Mouse (Mus musculus) limb, embryonic 13.5 days (tissue): ENCODE measurements around the gene Cbr1. TPM values are rescaled to one million over a fixed set of nuclear protein-coding genes. Genes with fewer than 3 reads are reported as not detected.

Source experiments
- ATAC-seq: fragments of 200-750 bp; cut with Nextera tagmentation; 2 replicates; pipeline ENCODE4 v1.8.0; 2017; ENCODE audit warnings: low read depth, moderate number of reproducible peaks, moderate TSS enrichment; ENCODE audit not compliant: low FRiP score
- H3K27ac ChIP-seq: fragments of 300-500 bp; sonication (generic); 2 replicates; pipeline ENCODE4 v1.5.1; 2015; ENCODE audit warnings: inconsistent platforms, mild to moderate bottlenecking, moderate library complexity
- H3K27me3 ChIP-seq: fragments of 300-500 bp; sonication (generic); 2 replicates; pipeline ENCODE4 v1.6.1; 2015; ENCODE audit warnings: mild to moderate bottlenecking, inconsistent platforms
- H3K36me3 ChIP-seq: fragments of 300-500 bp; sonication (generic); 2 replicates; pipeline ENCODE4 v1.6.1; 2015; ENCODE audit warnings: inconsistent platforms, mild to moderate bottlenecking, moderate library complexity
- H3K4me1 ChIP-seq: fragments of 300-500 bp; sonication (generic); 2 replicates; pipeline ENCODE4 v1.6.1; 2015; ENCODE audit warnings: inconsistent platforms
- H3K4me2 ChIP-seq: fragments of 300-500 bp; sonication (generic); replicated peaks from 2 replicates; pipeline ENCODE4 v1.6.1; 2015; ENCODE audit warnings: inconsistent platforms, mild to moderate bottlenecking, moderate library complexity
- H3K4me3 ChIP-seq: fragments of 300-500 bp; sonication (generic); 2 replicates; pipeline ENCODE4 v1.5.1; 2015; ENCODE audit warnings: moderate library complexity, mild to moderate bottlenecking, inconsistent platforms
- H3K9ac ChIP-seq: fragments of 300-500 bp; sonication (generic); 2 replicates; pipeline ENCODE4 v1.6.1; 2015; ENCODE audit warnings: mild to moderate bottlenecking, inconsistent platforms
- H3K9me3 ChIP-seq: fragments of 300-500 bp; sonication (generic); 2 replicates; pipeline ENCODE4 v1.6.1; 2016; ENCODE audit warnings: inconsistent platforms
- WGBS: fragments of 180-500 bp; shearing (Covaris S2); methylation state at CpG from one replicate; pipeline ENCODE4 v1.1.7; 2015; 5-methylcytosine and 5-hydroxymethylcytosine counted together
- polyA plus RNA-seq: library from polyadenylated mRNA; unstranded; fragments of >200 nt; fragmentation: Nextera tagmentation; extraction: Ambion mirVana; gene quantifications from 2 replicates; pipeline ENCODE4 v1.2.1, GENCODE M21; 2015

The Cbr1 gene
- polyA plus RNA-seq: 124 TPM in 2 replicates

GRCm38 (mm10) chr16:93605553-93605952, at the start of gene Cbr1:
Cbr1 (plus strand) TSS chr16:93605853.
- no peak within 1 kb of the TSS for H3K9ac ChIP-seq

DNA sequence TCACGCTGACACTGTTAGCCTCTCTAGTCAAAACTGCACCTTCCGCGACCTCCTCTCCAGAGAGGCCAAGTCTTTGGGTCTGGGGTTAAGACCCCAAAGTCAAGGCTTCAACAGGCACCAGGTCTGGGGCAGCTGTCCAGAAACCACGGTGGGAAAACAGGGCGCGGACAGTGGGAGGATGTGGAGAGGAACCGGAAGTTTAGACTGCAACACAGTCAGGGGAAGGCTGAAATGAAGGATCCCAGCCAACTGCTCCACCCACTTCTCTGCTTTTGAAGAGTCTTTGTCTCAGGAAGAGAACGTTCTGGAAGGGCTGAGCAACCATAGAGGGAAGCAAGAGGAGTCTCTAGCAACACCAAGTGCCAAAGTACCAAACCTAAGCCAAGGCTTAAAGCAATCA, 48.0 kb upstream of the Cbr1 start:
- no peak overlapping the region for H3K4me2 ChIP-seq
- WGBS: 70% methylated on average over 8 of the region's 8 CpGs

More at GRCm38 (mm10) chr16:93605553-93605952, at the start of gene Cbr1:
- Histone ChIP-seq H3K27me3 (no peaks in the 10 kb centered on the region), H3K4me1 (peaks cover 24% of the 10 kb centered on the region), H3K4me2 (peak within 1 kb of the TSS; percentile 83), H3K27ac (no peak within 1 kb of the TSS), H3K36me3 (peaks cover 14% of the 10 kb centered on the region), H3K4me3 (peak within 1 kb of the TSS; percentile 58), H3K9me3 (no peaks in the 10 kb centered on the region)
- no peak for ATAC-seq
- 69% methylated on average over 4 of the region's 4 CpGs for WGBS

GRCm38 (mm10) chr16:93558499-93558898, 47.2 kb upstream of the Cbr1 start:
- Histone ChIP-seq H3K4me2 (peak overlapping the region; percentile 53), H3K27me3 (peaks cover 24% of the 10 kb centered on the region), H3K36me3 (no peaks in the 10 kb centered on the region), H3K9ac (peak overlapping the region; percentile 50), H3K4me1 (peaks cover 19% of the 10 kb centered on the region), H3K9me3 (no peaks in the 10 kb centered on the region; the same call in 1 of the 2 replicates), H3K27ac (no peak overlapping the region), H3K4me3 (peak overlapping the region; percentile 17)
- ATAC-seq: no peak
- 4% methylated on average over 12 of the region's 12 CpGs for WGBS

More for the DNA sequence above, 48.0 kb upstream of the Cbr1 start:
- Histone ChIP-seq H3K36me3 (no peaks in the 10 kb centered on the region), H3K27me3 (peaks cover 20% of the 10 kb centered on the region), H3K9me3 (no peaks in the 10 kb centered on the region; the same call in 1 of the 2 replicates), H3K4me3 (no peak overlapping the region), H3K4me1 (peaks cover 25% of the 10 kb centered on the region), H3K9ac (no peak overlapping the region), H3K27ac (no peak overlapping the region)
- ATAC-seq: no peak

DNA sequence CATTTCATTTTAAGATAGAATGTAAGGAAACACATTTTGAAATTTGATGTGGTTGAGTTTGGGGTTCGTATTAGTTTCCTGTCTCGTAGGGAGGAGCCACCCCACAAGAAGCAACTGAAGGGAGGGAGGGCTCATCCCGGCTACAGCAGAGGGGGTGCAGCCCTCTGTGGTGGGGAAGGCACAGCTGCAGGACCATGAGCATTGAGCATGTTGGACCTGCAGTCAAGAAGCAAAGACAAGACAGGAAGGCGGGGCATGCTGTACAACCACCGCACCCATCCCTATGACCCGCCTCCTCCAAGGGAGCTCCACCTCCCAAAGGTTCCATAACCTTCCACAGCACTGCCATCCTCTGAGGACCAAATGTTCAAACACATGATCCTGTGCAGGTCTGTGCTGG, 33.3 kb upstream of the Cbr1 start:
- Histone ChIP-seq H3K9ac (no peak overlapping the region), H3K4me2 (no peak overlapping the region), H3K27me3 (no peaks in the 10 kb centered on the region), H3K36me3 (no peaks in the 10 kb centered on the region), H3K9me3 (no peaks in the 10 kb centered on the region), H3K4me3 (no peak overlapping the region), H3K4me1 (peaks cover 13% of the 10 kb centered on the region), H3K27ac (no peak overlapping the region)
- ATAC-seq: no peak
- WGBS: 92% methylated on average over 6 of the region's 6 CpGs

GRCm38 (mm10) chr16:93573434-93573833, 32.2 kb upstream of the Cbr1 start:
- Histone ChIP-seq H3K9ac (no peak overlapping the region), H3K9me3 (no peaks in the 10 kb centered on the region), H3K27me3 (no peaks in the 10 kb centered on the region), H3K4me3 (no peak overlapping the region), H3K36me3 (no peaks in the 10 kb centered on the region), H3K27ac (no peak overlapping the region), H3K4me2 (no peak overlapping the region), H3K4me1 (peaks cover 13% of the 10 kb centered on the region)
- no peak for ATAC-seq
- 95% methylated on average over 5 of the region's 5 CpGs for WGBS

- no peaks in the 10 kb centered on the region for H3K36me3 ChIP-seq
- 51% methylated on average over 18 of the region's 18 CpGs for WGBS
- no peak overlapping the region; the same call in 1 of the 2 replicates for H3K4me2 ChIP-seq
- peak overlapping the region; percentile 9; the same call in 1 of the 2 replicates for H3K9ac ChIP-seq
- H3K9me3 ChIP-seq: no peaks in the 10 kb centered on the region
- ATAC-seq: no peak
- H3K27ac ChIP-seq: no peak overlapping the region
- no peaks in the 10 kb centered on the region for H3K27me3 ChIP-seq
- H3K4me1 ChIP-seq: peaks cover 13% of the 10 kb centered on the region
- no peak overlapping the region for H3K4me3 ChIP-seq
These were observed 31.0 kb upstream of the Cbr1 start for GRCm38 (mm10) chr16:93574521-93575191.

DNA sequence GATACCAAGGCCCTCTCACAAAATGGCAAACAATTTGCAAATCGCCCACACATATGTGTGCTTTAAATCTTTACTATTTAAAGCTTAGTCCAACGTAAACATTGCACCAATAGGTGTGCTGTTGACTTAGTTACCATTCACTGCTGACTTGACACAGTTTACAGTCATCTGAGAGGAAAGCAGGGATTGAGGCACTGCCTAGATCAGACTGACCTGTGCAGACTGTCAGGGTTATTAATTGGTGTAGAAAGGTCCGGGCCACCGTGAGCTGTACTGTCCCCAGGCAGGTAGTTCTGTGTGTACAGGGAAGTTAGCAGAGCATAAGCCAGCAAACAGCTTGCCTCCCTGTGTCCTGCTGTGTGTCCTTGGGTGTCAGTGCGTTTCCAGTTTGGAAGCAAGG, 30.1 kb upstream of the Cbr1 start:
- Histone ChIP-seq H3K36me3 (no peaks in the 10 kb centered on the region), H3K4me2 (no peak overlapping the region), H3K4me1 (peaks cover 14% of the 10 kb centered on the region), H3K4me3 (no peak overlapping the region), H3K27me3 (no peaks in the 10 kb centered on the region), H3K9ac (no peak overlapping the region), H3K27ac (no peak overlapping the region), H3K9me3 (no peaks in the 10 kb centered on the region)
- WGBS: 69% methylated on average over 5 of the region's 5 CpGs
- ATAC-seq: no peak

- H3K4me1 ChIP-seq: peaks cover 20% of the 10 kb centered on the region
- WGBS: 32% methylated on average over 14 of the region's 14 CpGs
These were observed 29.1 kb upstream of the Cbr1 start for GRCm38 (mm10) chr16:93576412-93577082.

GRCm38 (mm10) chr16:93578346-93579005, 27.2 kb upstream of the Cbr1 start:
- Histone ChIP-seq H3K27me3 (no peaks in the 10 kb centered on the region), H3K9ac (no peak overlapping the region), H3K9me3 (no peaks in the 10 kb centered on the region), H3K4me2 (no peak overlapping the region), H3K4me1 (peaks cover 20% of the 10 kb centered on the region), H3K4me3 (no peak overlapping the region), H3K36me3 (no peaks in the 10 kb centered on the region; the same call in 1 of the 2 replicates), H3K27ac (no peak overlapping the region)
- WGBS: 83% methylated on average over 8 of the region's 8 CpGs
- no peak for ATAC-seq

More at GRCm38 (mm10) chr16:93576412-93577082, 29.1 kb upstream of the Cbr1 start:
- H3K9ac ChIP-seq: no peak overlapping the region
- no peaks in the 10 kb centered on the region for H3K27me3 ChIP-seq
- no peaks in the 10 kb centered on the region for H3K36me3 ChIP-seq
- H3K27ac ChIP-seq: no peak overlapping the region
- H3K4me2 ChIP-seq: no peak overlapping the region
- ATAC-seq: no peak
- H3K4me3 ChIP-seq: no peak overlapping the region
- H3K9me3 ChIP-seq: no peaks in the 10 kb centered on the region

DNA sequence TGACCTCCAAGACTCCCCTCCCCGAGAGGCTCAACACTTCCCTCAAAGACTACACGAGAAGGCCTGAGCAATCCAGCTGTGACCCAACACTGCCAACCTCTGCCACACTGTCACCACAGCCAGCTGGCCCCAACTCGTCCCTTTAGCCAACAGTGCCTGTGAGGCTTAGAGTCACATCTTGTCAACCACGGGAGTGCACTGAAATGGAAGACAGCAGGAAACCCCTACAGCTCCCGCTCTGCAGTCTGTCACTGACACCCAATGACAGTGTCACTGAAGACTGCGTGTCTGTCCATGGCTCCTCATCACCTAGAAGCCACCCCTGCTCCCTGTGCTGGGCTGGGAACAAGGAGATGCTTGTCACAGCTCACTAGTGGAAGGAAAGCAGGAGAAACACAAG, 24.5 kb upstream of the Cbr1 start:
- no peaks in the 10 kb centered on the region for H3K27me3 ChIP-seq
- H3K9me3 ChIP-seq: no peaks in the 10 kb centered on the region
- no peak for ATAC-seq
- H3K4me1 ChIP-seq: peaks cover 7% of the 10 kb centered on the region; the same call in 1 of the 2 replicates
- H3K36me3 ChIP-seq: peaks cover 19% of the 10 kb centered on the region
- no peak overlapping the region for H3K27ac ChIP-seq
- no peak overlapping the region for H3K4me2 ChIP-seq
- WGBS: 50% methylated on average over 6 of the region's 6 CpGs
- no peak overlapping the region for H3K4me3 ChIP-seq
- no peak overlapping the region for H3K9ac ChIP-seq

DNA sequence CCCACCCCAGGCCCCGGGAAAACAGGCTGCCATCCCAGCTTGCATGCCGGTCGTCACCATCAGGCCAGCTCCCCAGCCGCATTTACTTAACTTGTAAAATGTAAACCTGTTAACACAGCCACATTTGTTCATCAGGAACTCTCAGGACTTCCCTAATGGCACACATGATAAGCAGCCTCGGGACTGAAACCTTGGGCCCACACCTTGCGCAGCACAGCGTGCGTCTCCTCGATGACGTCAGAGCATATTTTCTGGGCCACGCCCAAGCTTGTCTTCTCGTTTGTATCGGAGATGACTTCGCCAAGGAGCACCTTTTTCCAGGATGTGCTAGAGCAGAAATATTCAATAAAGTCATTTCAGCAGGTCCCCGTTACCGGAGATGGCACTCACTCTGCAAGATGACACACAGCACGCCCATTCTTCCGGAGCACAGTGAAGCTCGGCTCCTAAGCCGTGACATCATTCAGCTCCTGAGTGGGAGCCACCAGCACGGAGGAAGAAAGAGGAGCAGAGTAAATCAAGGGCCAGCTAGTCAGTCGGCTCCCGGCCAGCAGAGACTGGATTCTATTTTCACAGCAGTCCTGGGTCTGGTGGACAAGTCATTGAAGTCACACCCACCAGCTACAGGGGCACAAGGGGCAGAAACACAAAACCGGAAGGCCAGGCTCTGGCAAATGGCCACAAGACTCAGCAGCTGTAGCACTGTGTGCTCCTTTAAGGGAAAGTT, 20.5 kb upstream of the Cbr1 start:
- H3K36me3 ChIP-seq: peaks cover 51% of the 10 kb centered on the region
- no peak overlapping the region for H3K27ac ChIP-seq
- no peaks in the 10 kb centered on the region for H3K27me3 ChIP-seq
- no peak for ATAC-seq
- no peak overlapping the region for H3K4me2 ChIP-seq
- H3K9ac ChIP-seq: no peak overlapping the region
- WGBS: 86% methylated on average over 24 of the region's 24 CpGs
- no peaks in the 10 kb centered on the region for H3K9me3 ChIP-seq
- H3K4me1 ChIP-seq: peaks cover 7% of the 10 kb centered on the region; the same call in 1 of the 2 replicates
- no peak overlapping the region for H3K4me3 ChIP-seq
